Mouse (Mus musculus) neural tube, embryonic 11.5 days (tissue): ENCODE measurements around the gene Ttc9b. TPM values are rescaled to one million over a fixed set of nuclear protein-coding genes. Genes with fewer than 3 reads are reported as not detected.

Experiments
- ATAC-seq: fragments of 200-750 bp; cut with Nextera tagmentation; 2 replicates; pipeline ENCODE4 v1.8.0; 2017; ENCODE audit warnings: moderate number of reproducible peaks, mild to moderate bottlenecking, moderate TSS enrichment, moderate library complexity; ENCODE audit not compliant: insufficient read depth, low FRiP score, low TSS enrichment
- DNase-seq: peaks from one replicate; pipeline ENCODE4 v3.0.0-alpha.2; 2015; ENCODE audit warnings: low spot score
- H3K27ac ChIP-seq: fragments of 300-500 bp; sonication (generic); 2 replicates; pipeline ENCODE4 v1.5.1; 2014; ENCODE audit warnings: low read depth, mild to moderate bottlenecking, low read length
- H3K27me3 ChIP-seq: fragments of 300-500 bp; sonication (generic); 2 replicates; pipeline ENCODE4 v1.6.1; 2014; ENCODE audit warnings: mild to moderate bottlenecking, low read length, mixed read lengths; ENCODE audit not compliant: control insufficient read depth, insufficient read depth
- H3K36me3 ChIP-seq: fragments of 300-500 bp; sonication (generic); 2 replicates; pipeline ENCODE4 v1.6.1; 2014; ENCODE audit warnings: mild to moderate bottlenecking, low read length, moderate library complexity, mixed read lengths; ENCODE audit not compliant: control insufficient read depth, insufficient read depth
- H3K4me1 ChIP-seq: fragments of 300-500 bp; sonication (generic); 2 replicates; pipeline ENCODE4 v1.6.1; 2014; ENCODE audit warnings: low read length, mixed read lengths; ENCODE audit not compliant: control insufficient read depth, insufficient read depth
- H3K4me2 ChIP-seq: fragments of 300-500 bp; sonication (generic); 2 replicates; pipeline ENCODE4 v1.6.1; 2014; ENCODE audit warnings: low read depth, mild to moderate bottlenecking, moderate library complexity
- H3K4me3 ChIP-seq: fragments of 300-500 bp; sonication (generic); 2 replicates; pipeline ENCODE4 v1.5.1; 2014; ENCODE audit warnings: low read depth, low read length
- H3K9ac ChIP-seq: fragments of 300-500 bp; sonication (generic); 2 replicates; pipeline ENCODE4 v1.6.1; 2014; ENCODE audit warnings: mild to moderate bottlenecking, low read length
- H3K9me3 ChIP-seq: fragments of 300-500 bp; sonication (generic); 2 replicates; pipeline ENCODE4 v1.6.1; 2016; ENCODE audit warnings: low read length; ENCODE audit not compliant: control insufficient read depth
- WGBS: fragments of 180-500 bp; shearing (Covaris S2); extraction: QIAGEN DNeasy Blood & Tissue Kit; methylation state at CpG from one replicate; pipeline ENCODE4 v1.1.7; 2014; 5-methylcytosine and 5-hydroxymethylcytosine counted together
- polyA plus RNA-seq: library from polyadenylated mRNA; unstranded; fragments of >200 nt; fragmentation: Nextera tagmentation; extraction: Ambion mirVana; gene quantifications from 2 replicates; pipeline ENCODE4 v1.2.1, GENCODE M21; 2014

Ttc9b gene
- polyA plus RNA-seq, 1 experiment from 2014 or later = 10.2 TPM

DNA sequence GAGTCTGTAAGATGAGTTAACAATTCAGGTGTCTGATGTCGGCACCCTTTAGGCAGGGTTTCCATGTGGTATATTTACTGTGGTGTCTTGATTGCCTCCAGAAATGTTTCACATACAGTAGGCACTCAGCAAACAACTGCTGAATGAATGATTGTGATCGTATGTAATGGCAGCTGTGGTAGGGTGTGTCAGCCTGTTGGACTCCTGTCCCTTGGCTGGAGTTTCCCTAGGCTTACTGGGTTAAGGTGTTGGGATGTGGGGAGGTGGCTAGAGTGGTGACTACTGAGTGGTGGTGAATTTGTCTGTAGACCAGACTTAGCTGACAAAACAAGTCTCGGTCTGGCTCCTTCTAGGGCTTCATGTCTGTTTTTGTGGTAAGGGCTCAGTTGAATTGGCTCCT is 43.3 kb upstream of the Ttc9b start:
- Histone ChIP-seq H3K4me2 (no peak overlapping the region), H3K36me3 (no peaks in the 10 kb centered on the region; the same call in 1 of the 2 replicates), H3K4me3 (no peak overlapping the region), H3K27me3 (no peaks in the 10 kb centered on the region), H3K27ac (no peak overlapping the region), H3K9me3 (no peaks in the 10 kb centered on the region), H3K9ac (no peak overlapping the region), H3K4me1 (peaks cover 8% of the 10 kb centered on the region)
- 90% methylated on average over 3 of the region's 3 CpGs for WGBS
- DNase-seq = no peak
- ATAC-seq = no peak

DNA sequence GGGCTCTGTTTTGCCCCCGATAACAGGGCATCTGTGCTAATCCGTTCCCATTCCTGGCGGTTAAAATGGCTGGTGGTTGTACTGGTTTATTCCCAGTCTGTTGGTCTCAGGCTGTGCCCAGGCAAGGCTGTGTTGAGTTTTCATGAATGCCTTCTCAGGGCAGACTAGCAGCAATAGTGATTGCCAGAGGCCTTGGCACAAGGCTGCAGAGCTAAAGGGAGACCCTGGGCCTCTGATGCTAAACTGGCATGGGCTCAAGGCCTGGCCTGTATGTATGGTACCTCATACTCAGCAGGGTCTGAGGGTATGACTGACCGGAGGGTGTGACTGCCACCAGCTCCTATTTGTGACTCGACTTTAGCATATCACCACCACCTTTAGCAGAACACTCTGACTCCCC is 42.8 kb upstream of the Ttc9b start:
- no peak for DNase-seq
- Histone ChIP-seq H3K27ac (no peak overlapping the region), H3K9ac (no peak overlapping the region), H3K4me2 (no peak overlapping the region), H3K9me3 (no peaks in the 10 kb centered on the region), H3K27me3 (no peaks in the 10 kb centered on the region), H3K36me3 (no peaks in the 10 kb centered on the region; the same call in 1 of the 2 replicates), H3K4me1 (peaks cover 8% of the 10 kb centered on the region), H3K4me3 (no peak overlapping the region)
- WGBS = 95% methylated on average over 5 of the region's 5 CpGs
- no peak for ATAC-seq

DNA sequence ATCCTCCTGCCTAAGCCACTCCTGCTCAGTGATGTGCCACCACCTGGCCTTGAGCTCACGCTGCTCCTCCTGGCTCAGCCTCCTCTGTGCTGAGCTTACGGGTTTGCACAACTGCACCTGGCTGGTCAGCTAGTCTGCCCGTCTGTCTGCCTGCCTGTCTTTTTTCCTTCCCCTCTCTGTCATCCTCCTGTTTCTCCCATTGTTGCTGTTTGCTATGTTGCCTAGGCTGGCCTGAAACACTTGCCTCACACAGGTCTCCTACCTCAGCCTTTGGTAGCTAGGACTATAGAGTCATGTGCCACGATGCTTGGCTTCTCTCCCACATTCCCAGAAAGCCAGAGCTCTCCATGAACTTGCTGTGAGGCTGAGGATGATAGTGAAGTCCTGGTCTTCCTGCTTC is 40.8 kb upstream of the Ttc9b start:
- H3K36me3 ChIP-seq = no peaks in the 10 kb centered on the region; the same call in 1 of the 2 replicates
- no peak for DNase-seq
- 89% methylated on average over 4 of the region's 4 CpGs for WGBS

DNA sequence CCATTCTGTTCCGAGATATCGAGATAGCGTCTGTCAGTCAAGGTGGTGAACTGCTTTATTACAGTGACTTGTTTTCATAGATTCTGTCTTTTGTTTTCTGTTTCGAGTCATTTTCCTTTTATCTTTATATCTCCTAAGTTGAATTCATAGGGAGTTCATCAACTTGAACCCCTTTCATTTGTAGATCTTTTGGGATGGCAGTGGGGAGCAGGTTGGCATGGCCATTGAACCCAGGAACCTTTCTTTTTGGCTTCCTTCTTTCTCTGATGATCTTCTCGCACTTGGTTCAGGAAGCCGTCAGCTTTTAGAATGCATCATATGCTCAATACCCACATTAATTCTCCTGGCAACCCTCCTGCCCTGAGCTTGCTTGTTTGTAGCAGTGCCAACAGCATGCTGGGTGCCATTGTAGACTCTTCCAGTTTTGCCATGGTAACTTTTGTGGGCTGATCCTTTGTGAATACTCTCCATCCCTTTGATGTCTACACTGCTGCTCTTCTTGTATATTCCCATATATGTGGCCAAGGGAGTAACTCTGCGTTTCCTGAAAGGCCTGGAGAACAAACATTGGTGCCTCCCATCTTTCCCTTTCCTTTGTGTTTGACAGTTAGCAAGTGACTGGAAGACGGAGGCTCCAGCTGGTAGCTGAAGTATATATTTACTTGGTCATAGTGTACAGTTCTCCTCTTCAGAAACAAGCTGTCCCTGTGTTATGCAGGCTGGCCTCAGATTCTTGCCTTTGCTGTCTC is 39.8 kb upstream of the Ttc9b start:
- no peaks in the 10 kb centered on the region for H3K9me3 ChIP-seq

More for the DNA sequence above, 40.8 kb upstream of the Ttc9b start:
- no peak overlapping the region for H3K4me2 ChIP-seq
- H3K9ac ChIP-seq = no peak overlapping the region
- H3K4me3 ChIP-seq = no peak overlapping the region
- no peaks in the 10 kb centered on the region for H3K27me3 ChIP-seq
- no peak overlapping the region for H3K27ac ChIP-seq
- H3K9me3 ChIP-seq = no peaks in the 10 kb centered on the region
- no peaks in the 10 kb centered on the region for H3K4me1 ChIP-seq
- ATAC-seq = no peak

GRCm38 (mm10) chr7:27621028-27621427 is 32.7 kb upstream of the Ttc9b start:
- Histone ChIP-seq H3K4me3 (no peak overlapping the region), H3K36me3 (peaks cover 8% of the 10 kb centered on the region; the same call in 1 of the 2 replicates), H3K27ac (no peak overlapping the region), H3K4me2 (no peak overlapping the region), H3K9ac (no peak overlapping the region), H3K9me3 (no peaks in the 10 kb centered on the region), H3K4me1 (no peaks in the 10 kb centered on the region), H3K27me3 (no peaks in the 10 kb centered on the region)
- 75% methylated on average over 6 of the region's 6 CpGs for WGBS
- DNase-seq (no peak), ATAC-seq (no peak)

More for the DNA sequence above, 39.8 kb upstream of the Ttc9b start:
- DNase-seq (no peak), ATAC-seq (no peak; the same call in 1 of the 2 replicates)
- Histone ChIP-seq H3K4me3 (no peak overlapping the region), H3K27me3 (no peaks in the 10 kb centered on the region), H3K9ac (no peak overlapping the region), H3K27ac (no peak overlapping the region), H3K4me2 (no peak overlapping the region), H3K4me1 (no peaks in the 10 kb centered on the region), H3K36me3 (peaks cover 3% of the 10 kb centered on the region; the same call in 1 of the 2 replicates)
- WGBS = 71% methylated on average over 8 of the region's 8 CpGs

GRCm38 (mm10) chr7:27622234-27622633 is 31.5 kb upstream of the Ttc9b start:
- Histone ChIP-seq H3K9ac (no peak overlapping the region), H3K4me3 (no peak overlapping the region), H3K27ac (no peak overlapping the region), H3K27me3 (no peaks in the 10 kb centered on the region), H3K9me3 (no peaks in the 10 kb centered on the region), H3K36me3 (peaks cover 10% of the 10 kb centered on the region; the same call in 1 of the 2 replicates), H3K4me1 (no peaks in the 10 kb centered on the region), H3K4me2 (no peak overlapping the region)
- DNase-seq (no peak), ATAC-seq (no peak)
- 60% methylated on average over 1 of the region's 1 CpGs for WGBS

GRCm38 (mm10) chr7:27624967-27625366 is 28.7 kb upstream of the Ttc9b start:
- Histone ChIP-seq H3K36me3 (peaks cover 8% of the 10 kb centered on the region), H3K27ac (no peak overlapping the region), H3K27me3 (no peaks in the 10 kb centered on the region), H3K4me3 (no peak overlapping the region), H3K9ac (no peak overlapping the region), H3K4me2 (no peak overlapping the region), H3K9me3 (no peaks in the 10 kb centered on the region), H3K4me1 (no peaks in the 10 kb centered on the region)
- DNase-seq (no peak), ATAC-seq (no peak)

DNA sequence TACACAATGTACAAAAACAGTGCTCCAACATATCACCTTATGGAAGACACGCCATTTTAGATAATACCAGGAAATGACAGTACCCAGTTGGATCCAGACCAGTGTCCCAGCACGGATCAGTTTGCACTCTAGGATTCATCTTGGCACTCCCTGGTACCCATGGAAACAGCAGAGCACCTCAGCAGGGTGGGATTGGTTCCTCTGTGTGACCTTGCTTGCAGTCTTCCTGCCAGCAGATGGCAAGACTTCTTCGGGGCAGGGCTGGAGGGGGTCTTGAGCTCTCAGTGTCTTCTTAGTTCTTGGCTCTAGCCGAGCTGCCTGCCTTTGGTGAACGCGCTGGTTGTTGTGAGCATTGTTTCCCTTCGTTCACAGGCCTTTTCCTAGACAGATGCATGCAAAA is 26.0 kb upstream of the Ttc9b start:
- H3K4me3 ChIP-seq = no peak overlapping the region
- no peak overlapping the region for H3K4me2 ChIP-seq
- no peaks in the 10 kb centered on the region for H3K9me3 ChIP-seq
- H3K27ac ChIP-seq = no peak overlapping the region
- 90% methylated on average over 7 of the region's 7 CpGs for WGBS
- H3K9ac ChIP-seq = no peak overlapping the region
- ATAC-seq (no peak), DNase-seq (no peak)
- H3K36me3 ChIP-seq = peaks cover 12% of the 10 kb centered on the region
- no peaks in the 10 kb centered on the region for H3K27me3 ChIP-seq
- H3K4me1 ChIP-seq = no peaks in the 10 kb centered on the region

DNA sequence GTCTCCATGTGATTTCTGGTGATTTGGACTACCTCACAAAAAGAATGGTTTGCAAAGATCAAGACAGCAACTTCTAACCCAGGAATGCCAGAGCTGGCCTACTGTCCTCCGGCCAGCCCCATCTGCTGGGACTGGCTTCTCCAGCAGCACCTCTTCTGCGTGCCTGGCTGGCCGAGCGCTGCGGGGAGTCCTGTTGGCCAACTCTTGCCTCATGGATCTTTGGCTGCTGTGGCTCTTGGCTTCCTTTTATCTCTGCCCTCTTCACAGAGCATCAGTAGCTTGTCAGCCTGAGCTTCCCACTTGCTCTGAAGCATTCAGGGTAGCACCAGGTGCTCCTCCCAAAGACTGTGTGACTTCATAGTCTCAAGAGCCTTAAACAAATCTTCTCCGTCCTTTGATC is 25.5 kb upstream of the Ttc9b start:
- no peak overlapping the region for H3K4me2 ChIP-seq
- no peak for DNase-seq
- no peaks in the 10 kb centered on the region for H3K9me3 ChIP-seq
- H3K27me3 ChIP-seq = no peaks in the 10 kb centered on the region
- no peaks in the 10 kb centered on the region for H3K4me1 ChIP-seq
- H3K27ac ChIP-seq = no peak overlapping the region
- no peak overlapping the region for H3K9ac ChIP-seq
- no peak for ATAC-seq
- peaks cover 14% of the 10 kb centered on the region for H3K36me3 ChIP-seq
- WGBS = 97% methylated on average over 6 of the region's 6 CpGs
- H3K4me3 ChIP-seq = no peak overlapping the region
